Mouse (Mus musculus) brain, adult 10 weeks (tissue): ENCODE data around the gene Avp. TPM values are rescaled to one million over a fixed set of nuclear protein-coding genes. Genes with fewer than 3 reads are reported as not detected.

Source experiments
- polyA plus RNA-seq: library from polyadenylated mRNA; stranded (reverse); fragments of 350-450 nt; fragmentation: Illumina TruSeq; extraction: RNeasy Lipid Tissue Mini Kit (QIAGEN cat#74804); gene quantifications from one replicate; pipeline ENCODE4 v1.2.3, GENCODE M21; 2015; ENCODE audit warnings: low read depth, low replicate concordance

Avp gene
- not detected for polyA plus RNA-seq

GRCm38 (mm10) chr2:130582552-130582951 lies at the start of gene Avp:
Gene Avp, minus strand, starts transcription at chr2:130582554.

DNA sequence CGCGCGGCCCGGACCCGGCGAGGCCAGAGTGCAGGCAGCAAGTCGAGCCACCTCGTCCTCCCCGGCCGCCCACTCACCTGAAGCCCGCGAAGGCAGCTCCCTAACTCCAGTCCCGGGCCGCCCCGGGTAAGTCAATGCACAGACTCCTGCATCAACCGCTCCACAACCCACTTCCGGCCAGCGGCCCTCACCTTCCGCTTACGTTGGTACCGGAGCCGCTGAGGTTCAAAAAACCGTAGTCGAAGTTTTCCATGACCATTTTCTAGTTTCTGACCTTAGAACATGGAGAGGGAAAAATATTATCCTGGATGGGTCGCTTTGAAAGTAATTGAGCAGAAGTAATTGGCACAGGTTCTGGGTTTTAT lies 47.5 kb upstream of the Avp start, which contains the start of the genes Fastkd5 and Ubox5:
TSS of gene Fastkd5 (minus strand) at position 189 of the 365 bp plus-strand sequence.
TSS of gene Ubox5 (minus strand) at position 200 of the 365 bp plus-strand sequence.

GRCm38 (mm10) chr2:130575873-130576272 lies 6.5 kb downstream of the Avp start, which contains the start of gene Oxt:
Gene Oxt, plus strand, starts transcription at chr2:130576173.

DNA sequence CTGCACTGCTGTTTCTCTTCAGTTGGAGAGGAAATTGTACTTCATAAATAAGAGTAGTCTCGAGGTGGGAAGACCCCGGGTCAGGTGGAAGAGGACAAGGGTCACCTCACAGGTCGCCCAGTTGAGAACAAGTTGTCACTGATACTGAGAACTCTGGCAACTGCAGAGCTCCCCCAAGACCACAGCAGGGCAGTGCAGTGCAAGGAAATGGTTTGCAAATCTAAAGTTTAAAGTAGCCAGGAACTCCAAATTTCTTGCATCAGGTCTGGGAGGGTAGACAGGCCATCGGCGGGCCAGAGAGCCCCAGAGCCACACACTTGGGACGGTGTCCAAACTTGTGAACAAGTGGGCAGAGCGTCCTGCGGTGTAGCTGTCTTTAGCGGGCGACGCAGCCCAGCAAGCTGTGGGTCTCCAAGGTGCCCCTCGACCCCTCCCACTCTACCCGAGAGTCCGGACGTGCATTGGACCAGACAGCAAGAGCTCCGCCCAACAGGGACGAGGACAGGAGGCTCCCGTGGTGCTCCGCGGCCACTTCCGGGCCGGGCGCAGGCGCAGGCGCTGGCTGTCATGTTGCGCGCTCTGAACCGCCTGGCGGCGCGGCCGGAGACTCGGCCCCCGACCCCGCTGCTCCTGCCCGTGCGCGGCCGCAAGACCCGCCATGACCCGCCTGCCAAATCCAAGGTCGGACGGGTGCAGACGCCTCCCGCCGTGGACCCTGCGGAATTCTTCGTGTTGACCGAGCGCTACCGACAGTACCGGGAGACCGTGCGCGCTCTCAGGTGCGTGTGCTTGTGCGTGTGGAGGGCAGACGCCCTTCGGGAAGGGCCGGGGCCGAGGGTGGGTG lies 18.9 kb downstream of the Avp start, which contains the start of gene Mrps26:
TSS of gene Mrps26 (plus strand) at position 531 of the 844 bp plus-strand sequence.

Other genes starting within 250 kb of the Avp start
- gene Cpxm1, start 185.0 kb downstream of the Avp start, polyA plus RNA-seq = 4.3 TPM
- gene Gm28372, start 177.3 kb downstream of the Avp start, polyA plus RNA-seq = not detected
- not detected for gene 1700020A23Rik, start 177.3 kb downstream of the Avp start, polyA plus RNA-seq
- gene Tmem239, start 176.1 kb downstream of the Avp start, polyA plus RNA-seq = not detected
- gene Vps16, start 158.2 kb downstream of the Avp start, polyA plus RNA-seq = 89.7 TPM
- 20.9 TPM for gene Pced1a, start 157.9 kb downstream of the Avp start, polyA plus RNA-seq
- 167 TPM for gene Ptpra, start 132.3 kb downstream of the Avp start, polyA plus RNA-seq
- 82.0 TPM for gene Mrps26, start 18.8 kb downstream of the Avp start, polyA plus RNA-seq
- gene Oxt, start 6.4 kb downstream of the Avp start, polyA plus RNA-seq = not detected
- gene Fastkd5, start 47.5 kb upstream of the Avp start, polyA plus RNA-seq = 7.9 TPM
- 8.8 TPM for gene Ubox5, start 47.5 kb upstream of the Avp start, polyA plus RNA-seq
- 131 TPM for gene Lzts3, start 60.2 kb upstream of the Avp start, polyA plus RNA-seq
- gene Ddrgk1, start 82.1 kb upstream of the Avp start, polyA plus RNA-seq = 111 TPM
- 83.7 TPM for gene Itpa, start 85.1 kb upstream of the Avp start, polyA plus RNA-seq
- gene Slc4a11, start 115.0 kb upstream of the Avp start, polyA plus RNA-seq = 1.7 TPM